ENCODE assay signal across 21 mouse cellular contexts in genomic region chr11:100747114-100747513, GRCm38 (mm10). TPM values are rescaled to one million over a fixed set of nuclear protein-coding genes. Genes with fewer than 3 reads are reported as not detected.
"Had no signal": no experiment of that assay in that cellular context is flagged by ENCODE, and none has a peak within 500 bp of the region (broad histone marks: within the 10 kb centered on the region; RNA-seq: fewer than 3 reads in every experiment).

No protein-coding gene starts in this region.

- H3K36me3 ChIP-seq: lung, embryonic 15.5 days had no signal

- H3K9me3 ChIP-seq: lung, embryonic 15.5 days; midbrain, embryonic 13.5 days; midbrain, embryonic 15.5 days; neural tube, embryonic 12.5 days had no signal

- DNase-seq: lung, adult 2 months; lung, postnatal 4 days; right cerebral cortex, postnatal 14 days; thymus, adult 18-20 months; thymus, postnatal 14 days; thymus, postnatal 36 days had no signal

- H3K4me2 ChIP-seq: lung, embryonic 15.5 days; midbrain, embryonic 11.5 days; midbrain, embryonic 13.5 days; midbrain, embryonic 15.5 days; neural tube, embryonic 12.5 days had no signal

- H3K27ac ChIP-seq: lung, embryonic 15.5 days; midbrain, embryonic 13.5 days; midbrain, embryonic 15.5 days; neural tube, embryonic 12.5 days had no signal

- ATAC-seq: lung, postnatal 0 days; midbrain, embryonic 13.5 days; midbrain, embryonic 15.5 days had no signal

- H3K4me3 ChIP-seq: lung, embryonic 15.5 days; megakaryocyte, embryonic 14.5 days; midbrain, embryonic 13.5 days; midbrain, embryonic 15.5 days; neural tube, embryonic 12.5 days had no signal

- H3K4me1 ChIP-seq: lung, embryonic 15.5 days; midbrain, embryonic 13.5 days; midbrain, embryonic 15.5 days had no signal

- H3K9ac ChIP-seq: lung, embryonic 15.5 days; midbrain, embryonic 13.5 days; midbrain, embryonic 15.5 days; neural tube, embryonic 12.5 days had no signal

RNA-seq across cellular contexts. Expression of gene Kcnh4, which starts 12.6 kb away (rescaled TPM):
- total RNA-seq: monocyte, adult 5-6 weeks had no signal
- polyA plus RNA-seq: lung, embryonic 15.5 days; lung, postnatal 0 days; thymus, postnatal 0 days had no signal

RNA-seq across cellular contexts. Expression of gene Hcrt, which starts 15.6 kb away (rescaled TPM):
- total RNA-seq: monocyte, adult 5-6 weeks; neutrophil, adult 5-6 weeks had no signal
- polyA plus RNA-seq: limb, embryonic 14.5 days; lung, adult 2 months; lung, embryonic 15.5 days; lung, postnatal 0 days; midbrain, embryonic 11.5 days; stomach, embryonic 14.5 days; stomach, embryonic 16.5 days had no signal

RNA-seq across cellular contexts. Expression of gene Hspb9, which starts 33.5 kb away (rescaled TPM):
- total RNA-seq: midbrain, postnatal 0 days; monocyte, adult 5-6 weeks; neutrophil, adult 5-6 weeks had no signal
- polyA plus RNA-seq: limb, embryonic 14.5 days; midbrain, embryonic 15.5 days; midbrain, postnatal 0 days; neural tube, embryonic 12.5 days; neural tube, embryonic 14.5 days; thymus, postnatal 0 days had no signal
